Mouse (Mus musculus) intestine, postnatal 0 days (tissue): Measurements from ENCODE around the gene Ccnb1. TPM values are rescaled to one million over a fixed set of nuclear protein-coding genes. Genes with fewer than 3 reads are reported as not detected.

Experiments used
- ATAC-seq: fragments of 200-750 bp; cut with Nextera tagmentation; 2 replicates; pipeline ENCODE4 v1.8.0; 2017; ENCODE audit warnings: mild to moderate bottlenecking, moderate TSS enrichment, moderate library complexity
- H3K27ac ChIP-seq: fragments of 300-500 bp; sonication (generic); 2 replicates; pipeline ENCODE4 v1.5.1; 2014; ENCODE audit warnings: mild to moderate bottlenecking, low read depth, low read length, moderate library complexity
- H3K27me3 ChIP-seq: fragments of 300-500 bp; sonication (generic); replicated peaks from 2 replicates; pipeline ENCODE4 v1.6.1; 2014; ENCODE audit warnings: low read length, mixed read lengths; ENCODE audit not compliant: control insufficient read depth, insufficient read depth
- H3K36me3 ChIP-seq: fragments of 300-500 bp; sonication (generic); 2 replicates; pipeline ENCODE4 v1.6.1; 2014; ENCODE audit warnings: mild to moderate bottlenecking, moderate library complexity; ENCODE audit not compliant: control insufficient read depth, insufficient read depth
- H3K4me1 ChIP-seq: fragments of 300-500 bp; sonication (generic); replicated peaks from 2 replicates; pipeline ENCODE4 v1.6.1; 2014; ENCODE audit warnings: antibody characterized with exemption, low read length, mixed read lengths; ENCODE audit not compliant: control insufficient read depth, insufficient read depth
- H3K4me2 ChIP-seq: fragments of 300-500 bp; sonication (generic); replicated peaks from 2 replicates; pipeline ENCODE4 v1.6.1; 2014; ENCODE audit warnings: low read depth, mild to moderate bottlenecking, moderate library complexity
- H3K4me3 ChIP-seq: fragments of 300-500 bp; sonication (generic); 2 replicates; pipeline ENCODE4 v1.5.1; 2014; ENCODE audit warnings: low read depth, low read length
- H3K9ac ChIP-seq: fragments of 300-500 bp; sonication (generic); 2 replicates; pipeline ENCODE4 v1.6.1; 2014; ENCODE audit warnings: mild to moderate bottlenecking, low read depth, low read length
- H3K9me3 ChIP-seq: fragments of 300-500 bp; sonication (generic); 2 replicates; pipeline ENCODE4 v1.6.1; 2016; ENCODE audit warnings: mixed run types; ENCODE audit not compliant: control insufficient read depth
- CTCF ChIP-seq: sonication (generic); IDR thresholded peaks from 2 replicates; pipeline ENCODE4 v1.5.1; 2016; ENCODE audit warnings: low read depth, mild to moderate bottlenecking, control low read depth, antibody characterized with exemption, moderate library complexity
- WGBS: fragments of 180-500 bp; shearing (Covaris S2); extraction: QIAGEN DNeasy Blood & Tissue Kit; methylation state at CpG from one replicate; pipeline ENCODE4 v1.1.7; 2014; 5-methylcytosine and 5-hydroxymethylcytosine counted together
- polyA plus RNA-seq: library from polyadenylated mRNA; unstranded; fragments of >200 nt; fragmentation: Nextera tagmentation; extraction: Ambion mirVana; gene quantifications from 2 replicates; pipeline ENCODE4 v1.2.1, GENCODE M21; 2015

Gene Ccnb1
- polyA plus RNA-seq, 1 experiment from 2014 or later: 41.3 TPM

DNA sequence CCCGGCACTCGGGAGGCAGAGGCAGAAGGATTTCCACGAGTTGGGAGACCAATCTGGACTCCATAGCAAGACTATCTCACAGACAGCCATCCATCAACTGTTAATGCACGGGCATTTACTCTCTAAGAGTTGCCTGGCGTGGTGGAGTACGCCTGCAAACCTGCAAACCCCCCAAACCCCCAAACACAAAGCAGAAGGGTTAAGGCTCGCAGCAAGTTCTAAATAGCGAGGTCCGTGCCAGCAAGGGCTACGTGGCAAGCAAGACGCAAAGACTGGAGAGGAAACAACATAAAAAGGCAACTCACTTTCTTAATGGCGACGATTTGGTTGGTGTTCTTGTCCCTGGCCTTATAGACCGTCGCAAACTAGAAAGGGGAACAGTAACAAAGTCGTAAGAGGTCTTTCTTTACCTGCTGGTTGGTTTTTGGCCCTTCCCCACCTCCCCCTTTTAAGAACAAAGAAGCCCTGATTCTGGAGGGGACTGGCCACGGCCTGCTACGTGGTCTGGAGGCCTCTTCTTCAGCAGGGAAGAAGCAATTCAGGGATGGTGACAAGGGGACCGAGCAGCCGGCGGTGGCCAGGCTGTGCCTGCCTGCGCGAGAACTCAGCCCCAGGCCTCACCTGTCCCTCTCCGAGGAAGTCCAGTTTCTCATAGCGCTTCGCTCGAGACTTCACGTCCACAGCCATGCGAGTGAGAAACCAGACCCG is 56.1 kb downstream of the Ccnb1 start:
- ATAC-seq: peak; percentile 78
- Histone ChIP-seq H3K9me3 (no peaks in the 10 kb centered on the region), H3K36me3 (peaks cover 11% of the 10 kb centered on the region; the same call in 1 of the 2 replicates), H3K4me2 (peak overlapping the region; percentile 80), H3K27me3 (no peaks in the 10 kb centered on the region), H3K4me1 (no peaks in the 10 kb centered on the region), H3K4me3 (peak overlapping the region; percentile 92), H3K9ac (peak overlapping the region; percentile 81), H3K27ac (peak overlapping the region; percentile 94)
- no peak for TF ChIP-seq CTCF
- under 1% methylated on average over 30 of the region's 30 CpGs for WGBS

Other genes with a start within 250 kb of the Ccnb1 start
- 44.5 and 49.4 TPM in 2 replicates for gene Ocln, start 233.9 kb downstream of the Ccnb1 start, polyA plus RNA-seq
- 20.8 and 21.1 TPM in 2 replicates for gene Marveld2, start 169.6 kb downstream of the Ccnb1 start, polyA plus RNA-seq
- gene Ak6, start 135.6 kb downstream of the Ccnb1 start, polyA plus RNA-seq: 143 and 156 TPM in 2 replicates
- 10.3 and 11.1 TPM in 2 replicates for gene Rad17, start 135.5 kb downstream of the Ccnb1 start, polyA plus RNA-seq
- 10.9 and 11.1 TPM in 2 replicates for gene Taf9, start 135.0 kb downstream of the Ccnb1 start, polyA plus RNA-seq
- gene Ccdc125, start 116.9 kb downstream of the Ccnb1 start, polyA plus RNA-seq: 3.2 and 4.1 TPM in 2 replicates
- gene Cdk7, start 55.6 kb downstream of the Ccnb1 start, polyA plus RNA-seq: 44.3 and 47.3 TPM in 2 replicates
- 406 and 410 TPM in 2 replicates for gene Mrps36, start 41.9 kb downstream of the Ccnb1 start, polyA plus RNA-seq
- 9.5 and 10.4 TPM in 2 replicates for gene Cenph, start 10.7 kb downstream of the Ccnb1 start, polyA plus RNA-seq
- gene Slc30a5, start 46.9 kb upstream of the Ccnb1 start, polyA plus RNA-seq: 52.9 and 55.7 TPM in 2 replicates